ENCODE assay signal across 8 mouse cellular contexts in genomic region chr2:35583406-35583805, GRCm38 (mm10). TPM values are rescaled to one million over a fixed set of nuclear protein-coding genes. Genes with fewer than 3 reads are reported as not detected.
DNase-seq lines count a peak whose midpoint lies in the region; ATAC-seq and TF ChIP-seq lines count a peak whose summit lies in the region.

No protein-coding gene starts in this region.

- H3K4me2 ChIP-seq in forebrain, embryonic 13.5 days = peak overlapping the region; percentile 90; the same call in 1 of the 2 replicates
- no peak overlapping the region for H3K4me2 ChIP-seq in forebrain, embryonic 11.5 days (ENCODE audit: low read depth, low read length, severe bottlenecking)
- H3K4me2 ChIP-seq in limb, embryonic 11.5 days (ENCODE audit: low read depth, severe bottlenecking) = peak overlapping the region; percentile 85; the same call in 1 of the 2 replicates
- peak overlapping the region; percentile 72 for H3K4me2 ChIP-seq in liver, postnatal 0 days (ENCODE audit: low read depth, low read length)
- H3K4me2 ChIP-seq in neural tube, embryonic 15.5 days = peak overlapping the region; percentile 98; the same call in 1 of the 2 replicates

- no peak for ATAC-seq in forebrain, embryonic 13.5 days
- ATAC-seq in forebrain, embryonic 11.5 days (replicated peaks; ENCODE audit: low FRiP score) = no peak
- no peak for ATAC-seq in limb, embryonic 11.5 days (ENCODE audit: insufficient number of reproducible peaks, low FRiP score, low TSS enrichment, low read depth)
- ATAC-seq in liver, postnatal 0 days = no peak
- ATAC-seq in neural tube, embryonic 15.5 days (ENCODE audit: low FRiP score) = no peak

- DNase-seq in forebrain, embryonic 11.5 days (ENCODE audit: low spot score) = no peak
- DNase-seq in limb, embryonic 11.5 days (ENCODE audit: low spot score) = no peak
- no peak for DNase-seq in limb, embryonic 10.5 days (ENCODE audit: low spot score)
- DNase-seq in liver, postnatal 0 days = no peak
- no peak for DNase-seq in ovary, adult 18-20 months (ENCODE audit: low spot score)
- DNase-seq in left cerebral cortex, postnatal 14 days (ENCODE audit: low spot score in 2 of 2) = no peak

- TF ChIP-seq CTCF in liver, postnatal 0 days (IDR thresholded peaks at IDR 0.05; ENCODE audit: low read depth) = no peak

- H3K9ac ChIP-seq in forebrain, embryonic 13.5 days = no peak overlapping the region
- H3K9ac ChIP-seq in forebrain, embryonic 11.5 days (ENCODE audit: low read length) = no peak overlapping the region
- no peak overlapping the region for H3K9ac ChIP-seq in limb, embryonic 11.5 days (ENCODE audit: low read length)
- H3K9ac ChIP-seq in liver, postnatal 0 days (replicated peaks) = no peak overlapping the region; the same call in 1 of the 2 replicates
- H3K9ac ChIP-seq in neural tube, embryonic 15.5 days (replicated peaks) = no peak overlapping the region

- intact Hi-C loops in left cerebral cortex, postnatal 14 days (cut with DNase I) = no loop called here

- 49% methylated on average over 5 of the region's 5 CpGs for WGBS in forebrain, embryonic 13.5 days
- 50% methylated on average over 5 of the region's 5 CpGs for WGBS in forebrain, embryonic 11.5 days
- WGBS in limb, embryonic 11.5 days = 61% methylated on average over 5 of the region's 5 CpGs
- 51% methylated on average over 5 of the region's 5 CpGs for WGBS in limb, embryonic 10.5 days
- WGBS in liver, postnatal 0 days (ENCODE audit: insufficient replicate concordance) = 51% methylated on average over 5 of the region's 5 CpGs
- WGBS in neural tube, embryonic 15.5 days = 61% methylated on average over 5 of the region's 5 CpGs

- peaks cover 23% of the 10 kb centered on the region for H3K4me1 ChIP-seq in forebrain, embryonic 13.5 days
- peaks cover 16% of the 10 kb centered on the region; the same call in 1 of the 2 replicates for H3K4me1 ChIP-seq in forebrain, embryonic 11.5 days (replicated peaks; ENCODE audit: control insufficient read depth, insufficient read depth, low read length)
- H3K4me1 ChIP-seq in limb, embryonic 11.5 days (ENCODE audit: control insufficient read depth, insufficient read depth, low read length) = peaks cover 10% of the 10 kb centered on the region
- peaks cover 63% of the 10 kb centered on the region for H3K4me1 ChIP-seq in limb, embryonic 10.5 days
- H3K4me1 ChIP-seq in liver, postnatal 0 days (ENCODE audit: insufficient read depth) = peaks cover under 1% of the 10 kb centered on the region
- peaks cover 32% of the 10 kb centered on the region for H3K4me1 ChIP-seq in neural tube, embryonic 15.5 days

- no peaks in the 10 kb centered on the region for H3K36me3 ChIP-seq in forebrain, embryonic 13.5 days (ENCODE audit: poor library complexity, severe bottlenecking)
- H3K36me3 ChIP-seq in forebrain, embryonic 11.5 days (ENCODE audit: control insufficient read depth, insufficient read depth, low read length) = no peaks in the 10 kb centered on the region
- no peaks in the 10 kb centered on the region for H3K36me3 ChIP-seq in limb, embryonic 11.5 days (ENCODE audit: control insufficient read depth, insufficient read depth, low read length)
- H3K36me3 ChIP-seq in limb, embryonic 10.5 days = no peaks in the 10 kb centered on the region
- H3K36me3 ChIP-seq in liver, postnatal 0 days (replicated peaks; ENCODE audit: insufficient read depth, low read length) = no peaks in the 10 kb centered on the region
- H3K36me3 ChIP-seq in neural tube, embryonic 15.5 days = no peaks in the 10 kb centered on the region

- no peaks in the 10 kb centered on the region for H3K9me3 ChIP-seq in forebrain, embryonic 13.5 days (replicated peaks)
- no peaks in the 10 kb centered on the region for H3K9me3 ChIP-seq in forebrain, embryonic 11.5 days (ENCODE audit: control insufficient read depth, low read length)
- H3K9me3 ChIP-seq in limb, embryonic 11.5 days (ENCODE audit: control insufficient read depth, low read length) = no peaks in the 10 kb centered on the region
- no peaks in the 10 kb centered on the region for H3K9me3 ChIP-seq in limb, embryonic 10.5 days (replicated peaks)
- no peaks in the 10 kb centered on the region for H3K9me3 ChIP-seq in liver, postnatal 0 days (ENCODE audit: low read length)
- H3K9me3 ChIP-seq in neural tube, embryonic 15.5 days (replicated peaks) = no peaks in the 10 kb centered on the region

- no peak for TF ChIP-seq EP300 in liver, postnatal 0 days (IDR thresholded peaks at IDR 0.05; ENCODE audit: low read depth)

- no peak overlapping the region for H3K27ac ChIP-seq in forebrain, embryonic 13.5 days
- no peak overlapping the region for H3K27ac ChIP-seq in forebrain, embryonic 11.5 days (ENCODE audit: low read depth, low read length)
- no peak overlapping the region for H3K27ac ChIP-seq in limb, embryonic 11.5 days (replicated peaks; ENCODE audit: low read depth, low read length)
- no peak overlapping the region for H3K27ac ChIP-seq in limb, embryonic 10.5 days
- H3K27ac ChIP-seq in liver, postnatal 0 days (ENCODE audit: low read depth) = no peak overlapping the region
- no peak overlapping the region for H3K27ac ChIP-seq in neural tube, embryonic 15.5 days (replicated peaks)

- H3K27me3 ChIP-seq in forebrain, embryonic 13.5 days = peaks cover 69% of the 10 kb centered on the region
- peaks cover 37% of the 10 kb centered on the region for H3K27me3 ChIP-seq in forebrain, embryonic 11.5 days (ENCODE audit: control insufficient read depth, insufficient read depth, low read length)
- H3K27me3 ChIP-seq in limb, embryonic 11.5 days (ENCODE audit: control insufficient read depth, insufficient read depth, low read length) = peaks cover 29% of the 10 kb centered on the region
- peaks cover 100% of the 10 kb centered on the region for H3K27me3 ChIP-seq in limb, embryonic 10.5 days (ENCODE audit: low read depth, poor library complexity, severe bottlenecking)
- H3K27me3 ChIP-seq in liver, postnatal 0 days (ENCODE audit: insufficient read depth, low read length) = peaks cover 51% of the 10 kb centered on the region
- H3K27me3 ChIP-seq in neural tube, embryonic 15.5 days (replicated peaks) = peaks cover 54% of the 10 kb centered on the region

- no peak overlapping the region for H3K4me3 ChIP-seq in forebrain, embryonic 13.5 days
- no peak overlapping the region for H3K4me3 ChIP-seq in forebrain, embryonic 11.5 days (ENCODE audit: low read depth, low read length)
- no peak overlapping the region; the same call in 1 of the 2 replicates for H3K4me3 ChIP-seq in limb, embryonic 11.5 days (ENCODE audit: low read depth, low read length)
- H3K4me3 ChIP-seq in limb, embryonic 10.5 days = no peak overlapping the region; the same call in 1 of the 2 replicates
- peak overlapping the region; percentile 48; the same call in 1 of the 2 replicates for H3K4me3 ChIP-seq in liver, postnatal 0 days (ENCODE audit: low read depth, low read length)
- no peak overlapping the region for H3K4me3 ChIP-seq in neural tube, embryonic 15.5 days (replicated peaks)

RNA-seq across cellular contexts. Expression of gene Dab2ip, which starts 25.3 kb away (rescaled TPM):
- 27.4 and 27.6 TPM in 2 replicates for polyA plus RNA-seq in forebrain, embryonic 13.5 days (2015; fragmentation: Nextera tagmentation; extraction: Ambion mirVana)
- 51.5 and 52.2 TPM in 2 replicates for polyA plus RNA-seq in forebrain, embryonic 11.5 days (2014; fragmentation: Nextera tagmentation; extraction: Ambion mirVana)
- polyA plus RNA-seq in limb, embryonic 11.5 days (2014; fragmentation: Nextera tagmentation; extraction: Ambion mirVana) = 53.9 and 56.4 TPM in 2 replicates
- 44.0 and 49.7 TPM in 2 replicates for polyA plus RNA-seq in limb, embryonic 10.5 days (2016; fragmentation: Nextera tagmentation; extraction: Ambion mirVana)
- 6.9 and 9.1 TPM in 2 replicates for polyA plus RNA-seq in liver, postnatal 0 days (2015; fragmentation: Nextera tagmentation; extraction: Ambion mirVana)
- polyA plus RNA-seq in neural tube, embryonic 15.5 days (2015; fragmentation: Nextera tagmentation; extraction: Ambion mirVana) = 51.5 and 62.4 TPM in 2 replicates
- total RNA-seq in left cerebral cortex, postnatal 14 days (2021) = 100 to 1,000 TPM; 155 to 169 TPM
